In the genomic region with DNA sequence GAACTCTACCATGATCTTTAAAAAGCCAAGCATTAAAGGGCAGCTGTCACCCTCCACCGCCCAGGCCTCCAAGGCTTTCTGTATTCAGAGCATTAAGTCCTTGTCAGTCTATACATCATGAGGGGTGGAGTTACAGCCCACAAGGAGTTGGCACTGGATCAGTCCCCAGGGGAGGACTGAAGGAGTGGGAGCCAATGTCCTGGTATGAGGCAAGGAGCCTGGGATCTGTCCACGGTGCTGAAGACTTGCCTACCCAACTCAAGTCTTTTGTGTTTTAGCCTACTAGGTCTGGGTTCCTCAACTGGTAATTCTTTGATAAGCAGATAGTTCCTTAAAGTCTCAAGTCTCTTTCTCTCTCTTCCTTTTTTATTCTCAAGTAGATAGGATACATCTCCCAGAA, we compare ENCODE assay signal across 1 mouse cellular context.
TF ChIP-seq lines count a peak whose summit lies in the region.

No protein-coding gene starts in this region.

TF ChIP-seq in MEL, 35 proteins besides CTCF, POLR2A, EP300 and RAD21 (continued from another document):
- TF ChIP-seq JUND (IDR thresholded peaks at IDR 0.05; ENCODE audit: low read depth, low read length) (no peak), POLR2AphosphoS5 (IDR thresholded peaks at IDR 0.05; ENCODE audit: borderline replicate concordance, low read depth, low read length) (no peak), MXI1 (IDR thresholded peaks at IDR 0.05; ENCODE audit: low read depth, low read length) (peak; percentile 79), MAZ (IDR thresholded peaks at IDR 0.05; ENCODE audit: low read depth, low read length) (no peak), BHLHE40 (IDR thresholded peaks at IDR 0.05; ENCODE audit: borderline replicate concordance, low read depth, low read length) (no peak), RCOR1 (IDR thresholded peaks at IDR 0.05; ENCODE audit: low read depth, low read length) (no peak), ETS1 (IDR thresholded peaks at IDR 0.05; ENCODE audit: low read depth, low read length) (no peak), ZMIZ1 (IDR thresholded peaks at IDR 0.05; ENCODE audit: low read depth, low read length) (no peak), TAL1 (IDR thresholded peaks at IDR 0.05; ENCODE audit: low read length) (no peak), GATA1 (IDR thresholded peaks at IDR 0.05; ENCODE audit: low read depth, low read length) (no peak), MYC (IDR thresholded peaks at IDR 0.05; ENCODE audit: low read depth, low read length) (no peak), CHD2 (IDR thresholded peaks at IDR 0.05; ENCODE audit: low read length) (no peak), ZKSCAN1 (IDR thresholded peaks at IDR 0.05; ENCODE audit: low read depth, low read length) (no peak), ZC3H11A (IDR thresholded peaks at IDR 0.05; ENCODE audit: low read depth, low read length) (no peak), USF2 (IDR thresholded peaks at IDR 0.05; ENCODE audit: borderline replicate concordance in 1 of 2, insufficient read depth in 1 of 2, low read depth in 1 of 2, low read length in 2 of 2) (no peak), POLR2AphosphoS2 (IDR thresholded peaks at IDR 0.05; ENCODE audit: low read length) (no peak), TCF12 (IDR thresholded peaks at IDR 0.05; ENCODE audit: low read depth, low read length) (no peak), MAX (IDR thresholded peaks at IDR 0.05; ENCODE audit: low read length) (peak; percentile 61; the same call in 1 of the 2 replicates)
TF ChIP-seq in MEL: peak in this region for 6.
